Mouse (Mus musculus): ENCODE data around the gene Tnfsf15. TPM values are rescaled to one million over a fixed set of nuclear protein-coding genes. Genes with fewer than 3 reads are reported as not detected.
A peak's percentile ranks its signal among the peaks of the same experiment; 100 is the strongest.

The Tnfsf15 gene
- polyA plus RNA-seq, 1 experiment = 0.17 TPM

DNA sequence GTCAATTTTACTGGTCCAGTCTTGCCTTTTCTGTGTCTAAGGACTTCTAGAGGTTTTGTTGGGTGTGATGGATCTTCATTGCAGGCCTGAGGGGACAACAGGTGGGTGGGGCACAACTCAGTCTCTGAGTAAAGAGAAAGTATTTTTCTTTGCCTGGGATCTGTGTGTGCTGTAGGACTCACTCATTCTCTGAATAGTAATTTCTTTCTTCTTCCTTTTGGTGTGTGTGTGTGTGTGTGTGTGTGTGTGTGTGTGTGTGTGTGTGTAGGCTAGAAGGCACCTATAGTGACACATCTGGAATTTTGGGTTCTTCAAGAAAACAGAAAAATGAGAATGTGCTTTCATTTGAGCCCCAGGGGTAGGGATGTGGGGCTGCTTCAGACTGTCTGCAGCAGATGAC lies 52.6 kb downstream of the Tnfsf15 start:
- DNase-seq (ENCODE audit: low read depth, low spot score) = no peak

DNA sequence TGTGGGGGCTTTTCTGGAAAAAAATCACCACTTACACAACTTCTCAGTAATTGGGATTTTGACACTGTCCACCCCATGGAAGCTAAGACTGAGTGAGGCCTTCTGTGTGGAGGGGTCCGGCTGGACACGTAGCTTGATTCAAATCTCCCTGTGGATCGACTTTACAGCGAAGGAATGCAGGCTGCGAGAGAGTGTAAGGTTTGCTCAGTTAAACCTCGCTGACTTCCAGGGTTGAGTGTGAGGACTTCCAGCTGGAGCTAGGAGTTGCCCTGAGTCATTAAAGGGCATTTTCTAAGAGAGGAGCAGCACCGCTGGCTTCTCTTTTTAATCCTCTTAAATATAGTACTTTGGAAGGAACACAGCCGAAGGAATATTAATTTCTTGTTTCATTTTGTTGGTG lies 57.5 kb downstream of the Tnfsf15 start:
- WGBS = 80% methylated on average over 8 of the region's 8 CpGs

DNA sequence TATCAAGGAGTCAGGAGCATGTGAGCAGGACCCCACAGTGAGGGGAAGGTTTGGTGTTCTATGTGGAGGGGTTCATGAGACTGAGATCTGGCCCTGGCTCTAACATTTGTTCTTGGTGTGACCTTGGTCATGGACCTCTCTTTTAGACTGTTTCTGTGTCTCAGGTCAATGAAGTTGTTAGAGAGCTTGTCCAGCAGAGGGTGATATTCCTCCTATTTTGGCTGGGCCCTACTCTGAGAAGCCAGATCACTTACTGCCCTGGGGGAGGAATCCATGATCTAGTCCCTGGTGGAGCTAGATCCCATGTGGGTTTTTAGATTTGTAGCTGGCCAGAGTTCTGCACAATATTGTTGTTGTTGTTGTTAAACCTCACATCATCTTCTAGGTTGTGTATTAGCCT lies 58.8 kb downstream of the Tnfsf15 start:
- no peak for DNase-seq (ENCODE audit: low read depth, low spot score)

More for the DNA sequence above, 57.5 kb downstream of the Tnfsf15 start:
- DNase-seq (ENCODE audit: low read depth, low spot score) = no peak

DNA sequence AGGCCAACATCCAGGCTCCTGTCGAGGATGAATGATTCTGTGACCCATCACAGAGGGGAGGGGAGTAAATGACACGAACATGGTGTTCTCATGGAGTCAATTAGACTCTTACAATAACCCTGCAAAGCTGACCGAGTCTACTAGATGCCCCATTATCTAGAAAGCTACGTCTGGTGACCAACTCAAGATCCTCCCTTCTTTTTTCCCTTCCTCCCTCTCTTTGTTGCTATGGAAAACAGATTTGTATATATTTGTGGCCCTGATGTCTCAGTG lies 59.7 kb downstream of the Tnfsf15 start:
- DNase-seq (ENCODE audit: low read depth, low spot score) = no peak
- 35% methylated on average over 4 of the region's 4 CpGs for WGBS

DNA sequence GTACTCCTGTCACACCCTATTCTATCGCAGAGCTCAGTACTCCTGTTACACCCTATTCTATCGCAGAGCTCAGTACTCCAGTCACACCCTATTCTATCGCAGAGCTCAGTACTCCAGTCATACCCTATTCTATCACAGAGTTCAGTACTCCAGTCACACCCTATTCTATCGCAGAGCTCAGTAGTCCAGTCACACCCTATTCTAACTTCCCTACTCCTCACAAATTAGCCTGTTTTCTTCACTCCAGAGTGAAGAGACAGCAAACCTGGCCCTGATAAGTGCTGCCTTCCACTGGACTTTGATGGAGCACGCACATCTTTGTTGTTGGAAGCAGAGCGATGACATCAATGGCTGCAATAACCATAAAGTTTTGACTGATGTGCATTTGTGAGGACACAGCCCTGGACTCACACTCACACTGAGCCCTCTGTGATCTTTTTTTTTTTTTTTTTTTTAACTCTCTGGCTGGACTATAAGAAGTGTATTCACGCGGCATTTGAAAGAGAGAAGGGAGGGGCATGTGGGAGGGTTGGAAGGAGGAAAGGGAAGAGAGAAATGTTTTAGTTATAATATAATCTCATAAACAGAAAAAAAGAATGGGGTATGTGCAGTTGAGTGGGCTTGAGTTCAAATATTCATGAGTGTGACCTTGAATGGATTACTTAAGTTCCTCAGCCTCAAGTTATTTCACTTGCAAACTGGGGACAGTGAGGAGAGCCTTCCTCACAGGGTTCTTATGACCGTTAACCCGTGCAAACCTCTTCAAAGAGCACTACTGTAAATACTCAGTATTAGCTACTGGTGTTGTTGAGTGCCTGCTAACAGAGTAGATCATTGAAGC lies 60.3 kb downstream of the Tnfsf15 start:
- 28% methylated on average over 10 of the region's 10 CpGs for WGBS
- DNase-seq (ENCODE audit: low read depth, low spot score) = peak; percentile 71

DNA sequence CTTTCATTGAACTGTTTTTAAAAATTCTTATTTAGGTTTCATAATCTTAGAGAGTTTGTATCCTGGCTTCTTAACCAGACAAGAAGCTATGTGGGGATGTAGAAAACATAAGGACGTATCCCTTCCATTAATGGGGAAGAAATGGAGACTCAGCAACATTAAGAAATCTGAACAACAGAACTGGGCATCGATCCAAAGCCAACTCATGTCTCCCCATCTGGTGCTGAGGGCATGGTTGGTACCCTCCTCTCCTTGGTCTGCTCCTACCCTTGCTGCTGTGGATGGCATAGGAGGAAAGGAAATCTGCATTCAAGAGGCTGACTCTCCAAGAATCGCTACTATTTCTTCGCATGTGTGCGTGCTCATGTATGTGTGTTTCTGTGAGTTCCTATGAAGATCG lies 61.2 kb downstream of the Tnfsf15 start:
- 91% methylated on average over 6 of the region's 6 CpGs for WGBS
- DNase-seq (ENCODE audit: low read depth, low spot score) = no peak

DNA sequence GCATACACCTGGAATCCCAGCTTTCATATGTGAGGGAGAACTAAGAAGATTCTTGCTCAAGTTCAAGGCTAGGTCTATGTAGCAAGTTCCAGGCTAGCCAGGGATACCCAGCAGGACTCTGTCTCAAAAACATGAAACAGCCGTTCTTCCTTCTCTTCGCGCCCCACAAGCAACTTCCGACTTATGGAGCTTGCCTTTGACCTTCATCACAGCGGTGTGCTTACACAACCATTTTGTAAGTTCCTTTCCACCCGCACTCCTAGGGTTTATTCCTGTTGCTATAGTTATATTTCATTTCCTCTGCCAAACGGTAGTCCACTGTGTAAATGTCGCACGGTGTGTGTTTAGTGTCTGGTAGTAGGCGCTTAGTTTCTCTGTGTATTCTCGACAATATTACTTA lies 61.9 kb downstream of the Tnfsf15 start:
- 51% methylated on average over 11 of the region's 11 CpGs for WGBS
- no peak for DNase-seq (ENCODE audit: low read depth, low spot score)

DNA sequence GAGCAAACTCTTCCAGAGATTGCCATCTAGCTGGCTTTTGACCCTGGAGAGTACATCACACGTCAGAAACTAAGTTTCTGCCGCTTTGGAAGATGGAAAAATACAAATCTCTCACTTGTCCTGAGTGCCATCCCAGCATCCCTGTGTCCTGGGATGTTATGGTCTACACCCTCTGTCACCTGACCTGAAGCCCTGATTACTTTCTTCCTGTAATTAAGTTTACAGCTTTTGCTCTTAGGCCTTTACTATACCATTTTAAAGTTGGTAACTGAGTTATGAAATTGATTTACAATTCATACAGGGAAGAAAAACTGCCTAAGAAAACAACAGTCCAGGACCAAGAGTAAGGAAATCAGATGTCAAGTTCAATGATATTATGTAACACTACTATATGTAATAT lies 62.5 kb downstream of the Tnfsf15 start:
- peak; percentile 64 for DNase-seq (ENCODE audit: low read depth, low spot score)
- 39% methylated on average over 2 of the region's 2 CpGs for WGBS

DNA sequence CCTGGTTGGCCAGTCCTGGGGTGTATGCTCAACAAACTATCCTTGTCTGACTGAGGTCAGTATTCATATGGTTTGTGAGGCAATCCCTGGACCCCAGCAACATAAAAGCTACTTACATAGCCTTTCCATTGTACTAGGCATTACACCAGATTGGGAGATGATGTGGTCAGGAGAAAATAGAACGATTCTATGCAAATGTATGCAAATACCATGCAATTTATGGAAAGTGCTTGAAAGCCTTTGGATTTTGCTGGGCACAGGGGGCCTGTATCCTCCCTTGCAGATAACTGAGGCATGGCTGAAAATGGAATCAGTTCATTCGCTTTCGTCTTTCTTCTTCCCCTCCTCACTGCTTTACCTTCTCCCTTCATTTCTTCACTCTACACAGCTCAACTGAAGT lies 63.4 kb downstream of the Tnfsf15 start:
- 95% methylated on average over 3 of the region's 3 CpGs for WGBS
- DNase-seq (ENCODE audit: low read depth, low spot score) = no peak

Other genes with a start within 250 kb of the Tnfsf15 start
- 11.0 and 14.1 TPM in 2 replicates for gene Whrn, start 249.1 kb downstream of the Tnfsf15 start, polyA plus RNA-seq (2012; rRNA removed)
- gene Atp6v1g1, start 200.3 kb downstream of the Tnfsf15 start, polyA plus RNA-seq (2012; rRNA removed) = 37.2 and 39.9 TPM in 2 replicates
- 12.7 and 14.8 TPM in 2 replicates for gene Tmem268, start 186.3 kb downstream of the Tnfsf15 start, polyA plus RNA-seq (2012; rRNA removed)
- not detected in 2 replicates for gene Gm11213, start 139.9 kb downstream of the Tnfsf15 start, polyA plus RNA-seq (2012; rRNA removed)
- gene Tex48, start 122.7 kb downstream of the Tnfsf15 start, polyA plus RNA-seq (2012; rRNA removed) = not detected in 2 replicates
- not detected in 2 replicates for gene Gm11214, start 81.7 kb downstream of the Tnfsf15 start, polyA plus RNA-seq (2012; rRNA removed)
- gene Tnfsf8, start 116.2 kb upstream of the Tnfsf15 start, polyA plus RNA-seq (2012; rRNA removed) = 0.24 and 0.44 TPM in 2 replicates